Mouse (Mus musculus) MN1 (cell line): ENCODE measurements around the gene Gm38100.

Experiments
- DNase-seq: peaks from one replicate; pipeline ENCODE4 v3.0.0-alpha.2; 2016; ENCODE audit warnings: low spot score

Gene Gm38100

GRCm38 (mm10) chr1:175970710-175971109 lies 50.6 kb downstream of the Gm38100 start:
- DNase-seq: no peak
